Comparison of ENCODE assay signal across 24 mouse cellular contexts in the genomic region with DNA sequence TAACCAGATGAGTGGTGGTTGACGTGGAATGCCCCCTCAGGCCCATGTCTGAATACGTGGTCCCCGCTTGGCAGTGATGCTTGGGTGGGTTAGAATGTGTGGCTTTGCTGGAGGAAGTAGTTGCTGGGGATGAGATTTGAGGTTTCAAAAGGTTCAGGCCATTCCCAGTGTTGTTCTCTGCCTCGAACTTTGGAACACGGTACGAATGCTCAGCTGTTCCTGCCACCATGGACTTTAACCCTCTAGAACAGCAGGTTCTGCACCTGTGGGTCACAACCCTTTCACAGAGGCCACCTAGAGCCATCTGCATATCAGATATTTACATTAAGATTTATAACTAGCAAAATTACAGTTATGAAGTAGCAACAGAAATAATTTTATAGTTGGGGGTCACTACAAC. TPM values are rescaled to one million over a fixed set of nuclear protein-coding genes. Genes with fewer than 3 reads are reported as not detected.
DNase-seq lines count a peak whose midpoint lies in the region; ATAC-seq and TF ChIP-seq lines count a peak whose summit lies in the region.
"Had no signal": no experiment of that assay in that cellular context is flagged by ENCODE, and none has a peak within 500 bp of the region (broad histone marks: within the 10 kb centered on the region; RNA-seq: fewer than 3 reads in every experiment).

No protein-coding gene starts in this region.

- TF ChIP-seq CTCF in liver, adult 2 months (IDR thresholded peaks at IDR 0.05; ENCODE audit: low read depth, low read length): no peak

- peak; percentile 44 for DNase-seq in kidney, adult 18-20 months
- peak; percentile 97 for DNase-seq in liver, adult 2 months (ENCODE audit: extremely low read depth, low read depth, low spot score)
- peak; percentile 43 to 69 for DNase-seq in kidney, postnatal 25 days
- DNase-seq in adipocyte (ENCODE audit: low spot score): no peak
- DNase-seq: adrenal gland, adult 2 months; adrenal gland, postnatal 25 days; cerebellum, adult 18-20 months; cerebellum, adult 9-11 months; cerebellum, postnatal 36 days; forebrain, postnatal 0 days; gastrocnemius, postnatal 14 days; heart, adult 2 months; heart, postnatal 14 days had no signal

- WGBS in kidney, embryonic 16.5 days: 88% methylated on average over 6 of the region's 6 CpGs
- WGBS in liver, adult 2 months: 33% methylated on average over 6 of the region's 6 CpGs
- WGBS in liver, embryonic 12.5 days (ENCODE audit: insufficient replicate concordance): 79% methylated on average over 6 of the region's 6 CpGs

- TF ChIP-seq POLR2A in liver, adult 2 months (IDR thresholded peaks at IDR 0.05; ENCODE audit: extremely low read depth, insufficient read depth, low read length): no peak

- no peak for ATAC-seq in kidney, embryonic 16.5 days (ENCODE audit: low FRiP score, low TSS enrichment)
- no peak for ATAC-seq in liver, embryonic 12.5 days
- ATAC-seq: activated CD4-positive, CD25-positive, alpha-beta regulatory T cell, adult 4 months; forebrain, postnatal 0 days; Patski had no signal

- H3K36me3 ChIP-seq in kidney, embryonic 16.5 days (ENCODE audit: insufficient read depth, low read length): peaks cover 22% of the 10 kb centered on the region
- peaks cover 22% of the 10 kb centered on the region for H3K36me3 ChIP-seq in liver, adult 2 months (ENCODE audit: control insufficient read depth, insufficient read depth, low read length)
- peaks cover 36% of the 10 kb centered on the region for H3K36me3 ChIP-seq in liver, embryonic 12.5 days

- H3K27me3 ChIP-seq in kidney, embryonic 16.5 days (ENCODE audit: insufficient read depth, low read length): no peaks in the 10 kb centered on the region
- no peaks in the 10 kb centered on the region for H3K27me3 ChIP-seq in liver, adult 2 months (ENCODE audit: control insufficient read depth, insufficient read depth, low read length)
- H3K27me3 ChIP-seq in liver, embryonic 12.5 days (replicated peaks): no peaks in the 10 kb centered on the region
- H3K27me3 ChIP-seq: CH12.LX; embryonic facial prominence, embryonic 13.5 days; forebrain, embryonic 12.5 days; heart, embryonic 15.5 days; Patski had no signal

- no peak overlapping the region for H3K4me3 ChIP-seq in kidney, embryonic 16.5 days (ENCODE audit: low read length)
- peak overlapping the region; percentile 37 for H3K4me3 ChIP-seq in liver, adult 2 months (ENCODE audit: insufficient read depth, low read depth, low read length)
- no peak overlapping the region for H3K4me3 ChIP-seq in liver, embryonic 12.5 days
- H3K4me3 ChIP-seq: embryonic facial prominence, embryonic 13.5 days; forebrain, embryonic 12.5 days; heart, adult 2 months; heart, embryonic 15.5 days had no signal

- no peak overlapping the region for H3K4me2 ChIP-seq in kidney, embryonic 16.5 days (replicated peaks; ENCODE audit: low read depth, low read length)
- no peak overlapping the region for H3K4me2 ChIP-seq in liver, embryonic 12.5 days
- H3K4me2 ChIP-seq: embryonic facial prominence, embryonic 13.5 days; forebrain, embryonic 12.5 days; heart, embryonic 11.5 days; heart, embryonic 15.5 days had no signal

- no peak overlapping the region for H3K9ac ChIP-seq in kidney, embryonic 16.5 days (replicated peaks; ENCODE audit: low read length)
- H3K9ac ChIP-seq in liver, adult 2 months (ENCODE audit: low read depth, low read length): peak overlapping the region; percentile 73
- no peak overlapping the region for H3K9ac ChIP-seq in liver, embryonic 12.5 days
- H3K9ac ChIP-seq: embryonic facial prominence, embryonic 13.5 days; forebrain, embryonic 12.5 days; forebrain, postnatal 0 days; heart, embryonic 15.5 days had no signal

- no peaks in the 10 kb centered on the region; the same call in 1 of the 2 replicates for H3K79me2 ChIP-seq in liver, adult 2 months (ENCODE audit: control insufficient read depth, insufficient read depth, low read length)

- H3K27ac ChIP-seq in kidney, embryonic 16.5 days (ENCODE audit: low read length): no peak overlapping the region
- H3K27ac ChIP-seq in liver, adult 2 months (replicated peaks; ENCODE audit: insufficient read depth, low read depth, low read length): peak overlapping the region; percentile 93
- no peak overlapping the region for H3K27ac ChIP-seq in liver, embryonic 12.5 days
- H3K27ac ChIP-seq: embryonic facial prominence, embryonic 13.5 days; forebrain, embryonic 12.5 days; heart, adult 2 months; heart, embryonic 15.5 days had no signal

- H3K9me3 ChIP-seq in kidney, embryonic 16.5 days (ENCODE audit: low read length): no peaks in the 10 kb centered on the region
- H3K9me3 ChIP-seq in liver, embryonic 12.5 days (replicated peaks): no peaks in the 10 kb centered on the region
- H3K9me3 ChIP-seq: embryonic facial prominence, embryonic 13.5 days; forebrain, embryonic 12.5 days; heart, embryonic 15.5 days had no signal

- no peaks in the 10 kb centered on the region for H3K4me1 ChIP-seq in kidney, embryonic 16.5 days (ENCODE audit: insufficient read depth, low read length)
- H3K4me1 ChIP-seq in liver, adult 2 months (ENCODE audit: control insufficient read depth, insufficient read depth, low read length): peaks cover 19% of the 10 kb centered on the region
- H3K4me1 ChIP-seq in liver, embryonic 12.5 days: peaks cover 5% of the 10 kb centered on the region; the same call in 1 of the 2 replicates
- H3K4me1 ChIP-seq: embryonic facial prominence, embryonic 13.5 days; forebrain, embryonic 12.5 days had no signal

RNA-seq across cellular contexts. Expression of gene Tmem220, which starts 11.3 kb away (rescaled TPM):
- polyA plus RNA-seq in kidney, embryonic 16.5 days (2015; fragmentation: Nextera tagmentation; extraction: Ambion mirVana): 1.8 and 2.3 TPM in 2 replicates
- total RNA-seq in liver, adult 2 months (2014; rRNA removed): 6.6 and 8.7 TPM in 2 replicates
- 9.5 and 9.9 TPM in 2 replicates for polyA plus RNA-seq in liver, adult 2 months (2012; rRNA removed)
- polyA plus RNA-seq in liver, embryonic 12.5 days (2016; fragmentation: Nextera tagmentation; extraction: Ambion mirVana): 0.93 and 1.2 TPM in 2 replicates
- total RNA-seq: forebrain, postnatal 0 days had no signal

RNA-seq across cellular contexts. Expression of gene Adprm, which starts 16.2 kb away (rescaled TPM):
- polyA plus RNA-seq in kidney, embryonic 16.5 days (2015; fragmentation: Nextera tagmentation; extraction: Ambion mirVana): 29.9 TPM in 2 replicates
- 25.2 and 36.5 TPM in 2 replicates for total RNA-seq in liver, adult 2 months (2014; rRNA removed)
- 10.8 and 14.0 TPM in 2 replicates for polyA plus RNA-seq in liver, adult 2 months (2012; rRNA removed)
- polyA plus RNA-seq in liver, embryonic 12.5 days (2016; fragmentation: Nextera tagmentation; extraction: Ambion mirVana): 11.9 and 14.5 TPM in 2 replicates

RNA-seq across cellular contexts. Expression of gene Sco1, which starts 16.2 kb away (rescaled TPM):
- polyA plus RNA-seq in kidney, embryonic 16.5 days (2015; fragmentation: Nextera tagmentation; extraction: Ambion mirVana): 16.3 and 17.7 TPM in 2 replicates
- total RNA-seq in liver, adult 2 months (2014; rRNA removed): 10.5 and 11.5 TPM in 2 replicates
- 4.8 and 5.5 TPM in 2 replicates for polyA plus RNA-seq in liver, adult 2 months (2012; rRNA removed)
- polyA plus RNA-seq in liver, embryonic 12.5 days (2016; fragmentation: Nextera tagmentation; extraction: Ambion mirVana): 12.8 and 13.4 TPM in 2 replicates

RNA-seq across cellular contexts. Expression of gene Myh3, which starts 41.9 kb away (rescaled TPM):
- 4.7 and 5.1 TPM in 2 replicates for polyA plus RNA-seq in kidney, embryonic 16.5 days (2015; fragmentation: Nextera tagmentation; extraction: Ambion mirVana)
- total RNA-seq in liver, adult 2 months (2014; rRNA removed): not detected in 2 replicates
- polyA plus RNA-seq in liver, adult 2 months (2012; rRNA removed): not detected in 2 replicates
- 0.58 and 1.4 TPM in 2 replicates for polyA plus RNA-seq in liver, embryonic 12.5 days (2016; fragmentation: Nextera tagmentation; extraction: Ambion mirVana)
- total RNA-seq: adrenal gland, postnatal 25 days; heart, adult 2 months; heart, postnatal 14 days; hematopoietic stem cell, adult 5-6 weeks had no signal
- polyA plus RNA-seq: adrenal gland, adult 2 months; gonadal fat pad, adult 2 months; heart, adult 2 months had no signal
